Mouse (Mus musculus): Measurements from ENCODE around the gene Bcan. TPM values are rescaled to one million over a fixed set of nuclear protein-coding genes. Genes with fewer than 3 reads are reported as not detected.

Gene Bcan
- polyA plus RNA-seq, 1 experiment from 2014 or later = 0.34 TPM

GRCm38 (mm10) chr3:87979493-87979892, 20.5 kb downstream of the Bcan start:
- Histone ChIP-seq H3K9me3 (replicated peaks; ENCODE audit: control insufficient read depth, low read length) (no peaks in the 10 kb centered on the region), H3K4me2 (ENCODE audit: low read depth, low read length) (no peak overlapping the region), H3K4me1 (ENCODE audit: control insufficient read depth, insufficient read depth, low read length) (peaks cover 38% of the 10 kb centered on the region), H3K4me3 (replicated peaks; ENCODE audit: low read length) (no peak overlapping the region), H3K9ac (ENCODE audit: low read length) (no peak overlapping the region), H3K27ac (ENCODE audit: low read length) (no peak overlapping the region), H3K36me3 (ENCODE audit: control insufficient read depth, insufficient read depth, low read length) (no peaks in the 10 kb centered on the region), H3K27me3 (ENCODE audit: control insufficient read depth, insufficient read depth, low read length) (no peaks in the 10 kb centered on the region)
- WGBS = 81% methylated on average over 5 of the region's 5 CpGs
- no peak for ATAC-seq (ENCODE audit: insufficient read depth, low FRiP score)

- H3K4me2 ChIP-seq (ENCODE audit: low read depth, low read length) = peak overlapping the region; percentile 92
- peaks cover 43% of the 10 kb centered on the region for H3K4me1 ChIP-seq (ENCODE audit: control insufficient read depth, insufficient read depth, low read length)
- WGBS = 28% methylated on average over 12 of the region's 12 CpGs
- H3K4me3 ChIP-seq (replicated peaks; ENCODE audit: low read length) = peak overlapping the region; percentile 63
- peak overlapping the region; percentile 63 for H3K9ac ChIP-seq (ENCODE audit: low read length)
- no peaks in the 10 kb centered on the region for H3K9me3 ChIP-seq (replicated peaks; ENCODE audit: control insufficient read depth, low read length)
- ATAC-seq (ENCODE audit: insufficient read depth, low FRiP score) = 0 out of 2 replicates have a peak, but pooled peaks have one; percentile 27
- peak overlapping the region; percentile 58 for H3K27ac ChIP-seq (ENCODE audit: low read length)
- H3K27me3 ChIP-seq (ENCODE audit: control insufficient read depth, insufficient read depth, low read length) = peaks cover 20% of the 10 kb centered on the region
- no peaks in the 10 kb centered on the region for H3K36me3 ChIP-seq (ENCODE audit: control insufficient read depth, insufficient read depth, low read length)
Measured at GRCm38 (mm10) chr3:87974381-87974987, 25.5 kb downstream of the Bcan start.

- Histone ChIP-seq H3K27ac (ENCODE audit: low read length) (peak overlapping the region; percentile 66), H3K36me3 (ENCODE audit: control insufficient read depth, insufficient read depth, low read length) (no peaks in the 10 kb centered on the region), H3K9me3 (replicated peaks; ENCODE audit: control insufficient read depth, low read length) (no peaks in the 10 kb centered on the region), H3K4me3 (replicated peaks; ENCODE audit: low read length) (peak overlapping the region; percentile 63), H3K4me2 (ENCODE audit: low read depth, low read length) (peak overlapping the region; percentile 92), H3K9ac (ENCODE audit: low read length) (peak overlapping the region; percentile 63), H3K4me1 (ENCODE audit: control insufficient read depth, insufficient read depth, low read length) (peaks cover 43% of the 10 kb centered on the region), H3K27me3 (ENCODE audit: control insufficient read depth, insufficient read depth, low read length) (peaks cover 20% of the 10 kb centered on the region)
- ATAC-seq (ENCODE audit: insufficient read depth, low FRiP score) = no peak
- WGBS = 44% methylated on average over 14 of the region's 14 CpGs
Measured at GRCm38 (mm10) chr3:87973593-87974380, 26.2 kb downstream of the Bcan start.

- WGBS = 32% methylated on average over 5 of the region's 5 CpGs
- peaks cover 43% of the 10 kb centered on the region for H3K4me1 ChIP-seq (ENCODE audit: control insufficient read depth, insufficient read depth, low read length)
- H3K9me3 ChIP-seq (replicated peaks; ENCODE audit: control insufficient read depth, low read length) = no peaks in the 10 kb centered on the region
- peak overlapping the region; percentile 92 for H3K4me2 ChIP-seq (ENCODE audit: low read depth, low read length)
- H3K27me3 ChIP-seq (ENCODE audit: control insufficient read depth, insufficient read depth, low read length) = peaks cover 20% of the 10 kb centered on the region
- H3K9ac ChIP-seq (ENCODE audit: low read length) = peak overlapping the region; percentile 81
- no peak for ATAC-seq (ENCODE audit: insufficient read depth, low FRiP score)
- peak overlapping the region; percentile 63 for H3K4me3 ChIP-seq (replicated peaks; ENCODE audit: low read length)
- no peaks in the 10 kb centered on the region for H3K36me3 ChIP-seq (ENCODE audit: control insufficient read depth, insufficient read depth, low read length)
- H3K27ac ChIP-seq (ENCODE audit: low read length) = no peak overlapping the region; the same call in 1 of the 2 replicates
Measured at GRCm38 (mm10) chr3:87972776-87973175, 27.3 kb downstream of the Bcan start.

GRCm38 (mm10) chr3:87972203-87972664, 27.8 kb downstream of the Bcan start:
- H3K9ac ChIP-seq (ENCODE audit: low read length) = peak overlapping the region; percentile 81
- peak overlapping the region; percentile 92 for H3K4me2 ChIP-seq (ENCODE audit: low read depth, low read length)
- peak overlapping the region; percentile 63 for H3K4me3 ChIP-seq (replicated peaks; ENCODE audit: low read length)
- 28% methylated on average over 8 of the region's 8 CpGs for WGBS
- H3K4me1 ChIP-seq (ENCODE audit: control insufficient read depth, insufficient read depth, low read length) = peaks cover 43% of the 10 kb centered on the region
- no peak for ATAC-seq (ENCODE audit: insufficient read depth, low FRiP score)
- H3K27me3 ChIP-seq (ENCODE audit: control insufficient read depth, insufficient read depth, low read length) = peaks cover 20% of the 10 kb centered on the region
- H3K9me3 ChIP-seq (replicated peaks; ENCODE audit: control insufficient read depth, low read length) = no peaks in the 10 kb centered on the region
- no peaks in the 10 kb centered on the region for H3K36me3 ChIP-seq (ENCODE audit: control insufficient read depth, insufficient read depth, low read length)
- peak overlapping the region; percentile 62 for H3K27ac ChIP-seq (ENCODE audit: low read length)

GRCm38 (mm10) chr3:87971489-87972202, 28.4 kb downstream of the Bcan start:
- 1% methylated on average over 60 of the region's 60 CpGs for WGBS
- Histone ChIP-seq H3K4me3 (replicated peaks; ENCODE audit: low read length) (peak overlapping the region; percentile 63), H3K36me3 (ENCODE audit: control insufficient read depth, insufficient read depth, low read length) (no peaks in the 10 kb centered on the region), H3K4me1 (ENCODE audit: control insufficient read depth, insufficient read depth, low read length) (peaks cover 43% of the 10 kb centered on the region), H3K4me2 (ENCODE audit: low read depth, low read length) (peak overlapping the region; percentile 92), H3K27ac (ENCODE audit: low read length) (peak overlapping the region; percentile 62), H3K27me3 (ENCODE audit: control insufficient read depth, insufficient read depth, low read length) (peaks cover 20% of the 10 kb centered on the region), H3K9me3 (replicated peaks; ENCODE audit: control insufficient read depth, low read length) (no peaks in the 10 kb centered on the region), H3K9ac (ENCODE audit: low read length) (peak overlapping the region; percentile 81)
- no peak; the same call in 1 of the 2 replicates for ATAC-seq (ENCODE audit: insufficient read depth, low FRiP score)

DNA sequence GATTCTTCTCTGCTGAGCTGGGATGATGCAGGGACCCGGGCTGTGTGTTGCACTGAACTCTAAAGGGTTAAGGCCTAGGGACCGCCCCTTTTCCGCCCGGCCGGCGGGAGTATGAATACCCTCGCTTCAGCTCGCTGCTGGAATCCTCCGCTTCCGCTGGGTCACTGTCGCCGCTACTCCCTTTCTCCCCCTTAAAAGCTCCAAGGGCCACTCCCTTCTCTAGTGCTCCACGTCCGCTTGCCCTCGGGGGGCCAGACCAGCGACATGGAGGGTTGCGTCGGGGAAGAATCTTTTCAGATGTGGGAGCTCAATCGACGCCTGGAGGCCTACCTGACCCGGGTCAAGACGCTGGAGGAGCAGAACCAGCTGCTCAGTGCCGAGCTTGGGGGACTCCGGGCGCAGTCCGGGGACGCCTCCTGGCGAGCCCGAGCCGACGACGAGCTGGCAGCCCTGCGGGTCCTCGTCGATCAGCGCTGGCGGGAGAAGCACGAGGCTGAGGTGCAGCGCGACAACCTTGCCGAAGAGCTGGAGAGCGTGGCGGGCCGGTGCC, 29.0 kb downstream of the Bcan start, which contains the start of gene Nes:
TSS of gene Nes (plus strand) at position 140 of the 550 bp plus-strand sequence.
- under 1% methylated on average over 44 of the region's 44 CpGs for WGBS
- Histone ChIP-seq H3K27ac (ENCODE audit: low read length) (peak within 1 kb of the TSS; percentile 64), H3K27me3 (ENCODE audit: control insufficient read depth, insufficient read depth, low read length) (peaks cover 20% of the 10 kb centered on the region), H3K9ac (ENCODE audit: low read length) (peak within 1 kb of the TSS; percentile 81), H3K4me3 (replicated peaks; ENCODE audit: low read length) (peak within 1 kb of the TSS; percentile 63), H3K4me2 (ENCODE audit: low read depth, low read length) (peak within 1 kb of the TSS; percentile 92), H3K4me1 (ENCODE audit: control insufficient read depth, insufficient read depth, low read length) (peaks cover 43% of the 10 kb centered on the region), H3K9me3 (replicated peaks; ENCODE audit: control insufficient read depth, low read length) (no peaks in the 10 kb centered on the region), H3K36me3 (ENCODE audit: control insufficient read depth, insufficient read depth, low read length) (no peaks in the 10 kb centered on the region)
- ATAC-seq (ENCODE audit: insufficient read depth, low FRiP score) = peak; percentile 57

DNA sequence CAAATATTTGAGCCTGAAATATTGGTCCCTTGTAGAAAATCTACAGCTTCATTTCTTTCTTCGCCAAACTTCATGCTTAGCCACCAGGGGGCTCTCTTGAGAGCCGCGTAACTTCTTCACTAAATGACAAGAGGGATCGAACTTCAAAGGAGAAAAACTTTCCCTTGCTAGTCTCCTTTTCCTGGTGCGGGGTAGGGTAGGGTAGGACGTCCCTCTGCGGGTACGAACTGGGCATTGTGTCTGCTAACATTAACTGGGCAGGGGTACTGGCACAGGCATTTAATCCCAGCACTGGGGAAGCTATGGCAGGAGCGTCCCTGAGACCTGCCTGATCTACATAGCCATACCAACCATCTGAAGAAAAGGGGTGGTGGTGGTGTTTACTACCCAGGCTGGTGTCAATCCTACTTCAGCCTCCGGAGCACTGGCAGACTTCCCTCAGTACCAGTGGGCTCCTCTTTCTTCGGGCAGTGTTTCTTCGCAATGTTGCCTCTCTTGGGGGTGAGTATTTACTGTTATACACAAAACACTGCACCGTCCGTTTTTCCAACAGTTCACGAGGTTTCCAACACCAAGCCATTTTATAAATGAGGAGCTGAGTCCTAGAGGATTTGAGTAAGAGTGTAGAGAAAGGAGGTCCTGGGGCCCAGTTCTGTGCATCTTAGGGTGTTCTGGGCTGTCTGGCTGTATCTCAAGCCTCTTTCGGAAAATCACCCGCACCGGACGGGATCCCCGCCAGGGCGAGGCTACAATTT, 29.7 kb downstream of the Bcan start:
- H3K27me3 ChIP-seq (ENCODE audit: control insufficient read depth, insufficient read depth, low read length) = peaks cover 20% of the 10 kb centered on the region
- ATAC-seq (ENCODE audit: insufficient read depth, low FRiP score) = 0 out of 2 replicates have a peak, but pooled peaks have one; percentile 2
- H3K9ac ChIP-seq (ENCODE audit: low read length) = peak overlapping the region; percentile 81
- no peaks in the 10 kb centered on the region for H3K36me3 ChIP-seq (ENCODE audit: control insufficient read depth, insufficient read depth, low read length)
- H3K9me3 ChIP-seq (replicated peaks; ENCODE audit: control insufficient read depth, low read length) = no peaks in the 10 kb centered on the region
- H3K4me2 ChIP-seq (ENCODE audit: low read depth, low read length) = peak overlapping the region; percentile 92
- H3K4me1 ChIP-seq (ENCODE audit: control insufficient read depth, insufficient read depth, low read length) = peaks cover 43% of the 10 kb centered on the region
- peak overlapping the region; percentile 64 for H3K27ac ChIP-seq (ENCODE audit: low read length)
- WGBS = under 1% methylated on average over 21 of the region's 21 CpGs
- peak overlapping the region; percentile 63 for H3K4me3 ChIP-seq (replicated peaks; ENCODE audit: low read length)

Data from stomach, embryonic 16.5 days (tissue).